Mouse (Mus musculus) forelimb bud, embryonic 11.5 days (tissue): ENCODE results near the gene Bcl11b.

ENCODE experiments used
- DNase-seq: peaks from one replicate; pipeline ENCODE4 v3.0.0-alpha.2; 2012; ENCODE audit warnings: low read depth, low spot score

The Bcl11b gene

DNA sequence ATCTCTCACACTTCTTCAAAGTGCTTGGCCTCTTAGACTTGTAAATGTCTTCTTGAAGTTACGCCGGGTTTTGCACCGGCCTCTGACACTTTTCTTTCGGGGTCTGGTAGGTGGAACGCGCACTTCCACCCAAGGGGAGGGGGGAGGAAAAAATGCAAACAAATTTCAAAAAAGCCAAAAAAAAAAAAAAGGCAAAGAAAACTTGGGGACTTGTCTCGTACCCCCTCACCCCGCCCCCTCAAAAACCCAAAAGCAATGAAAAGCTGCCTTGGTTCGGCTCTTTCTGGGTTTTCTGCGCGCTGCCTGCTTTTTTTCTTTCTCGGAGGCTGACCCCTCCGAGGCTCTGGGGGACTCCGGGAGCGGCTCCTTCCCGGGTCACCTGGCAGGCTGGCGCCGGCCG lies at the start of gene Bcl11b:
TSS of gene Bcl11b (minus strand) at position 120 of the 400 bp plus-strand sequence.
- DNase-seq: peak; percentile 21

DNA sequence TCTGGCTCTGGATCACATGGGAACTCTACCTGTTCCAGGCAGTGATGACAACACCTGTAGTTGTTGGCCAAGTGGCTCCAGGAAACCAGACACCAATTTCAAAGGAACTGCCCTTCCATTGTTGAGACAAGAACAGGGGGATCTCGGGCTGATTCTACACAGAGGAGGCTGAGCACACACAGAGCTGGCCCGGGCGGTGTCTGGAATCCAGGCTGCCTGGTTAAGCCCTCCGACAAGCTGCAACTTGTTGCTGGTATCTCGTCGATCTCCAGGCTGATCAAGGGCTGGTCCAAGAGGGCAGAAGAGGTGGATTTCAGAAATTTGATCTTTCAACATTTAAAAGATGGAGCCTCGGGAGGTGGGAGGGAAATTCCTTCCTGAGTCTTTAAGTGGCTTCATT lies 47.6 kb upstream of the Bcl11b start:
- peak; percentile 39 for DNase-seq

DNA sequence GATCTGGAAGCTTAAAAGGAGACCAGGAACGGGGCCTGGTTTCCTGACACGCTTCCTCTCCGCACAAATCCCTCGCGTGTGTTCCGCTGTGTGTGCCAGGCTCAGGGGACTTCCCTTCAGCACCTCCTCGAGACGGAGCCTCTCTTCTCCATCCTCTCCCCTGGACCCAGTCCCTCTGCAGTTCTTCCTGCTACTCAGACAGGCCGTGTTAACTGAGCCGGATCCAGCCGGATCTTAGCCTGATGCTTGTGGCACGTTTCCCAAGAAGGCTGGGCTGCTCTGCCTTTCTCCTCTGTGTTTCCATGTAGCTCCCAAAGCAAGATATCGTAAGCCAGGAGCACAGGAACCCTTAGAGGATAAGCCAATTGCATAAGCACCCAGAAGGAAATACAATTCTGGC lies 46.2 kb upstream of the Bcl11b start:
- no peak for DNase-seq

DNA sequence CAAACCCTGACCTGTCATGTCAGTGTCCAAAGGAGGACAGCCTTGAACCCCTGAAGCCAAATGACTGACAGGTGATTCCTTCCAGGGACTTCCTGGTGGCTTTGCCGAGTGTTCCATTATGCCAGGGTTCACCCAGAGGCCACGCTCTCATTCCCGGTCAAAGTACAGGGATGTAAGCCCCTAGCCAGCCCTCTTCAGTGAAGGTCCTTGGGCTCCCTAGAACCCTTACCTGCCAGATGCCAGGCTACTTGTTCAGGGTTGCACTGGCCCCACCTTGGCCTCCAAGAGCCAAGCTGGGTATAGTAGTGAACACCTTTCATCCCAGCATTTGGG lies 38.8 kb upstream of the Bcl11b start:
- DNase-seq: no peak

DNA sequence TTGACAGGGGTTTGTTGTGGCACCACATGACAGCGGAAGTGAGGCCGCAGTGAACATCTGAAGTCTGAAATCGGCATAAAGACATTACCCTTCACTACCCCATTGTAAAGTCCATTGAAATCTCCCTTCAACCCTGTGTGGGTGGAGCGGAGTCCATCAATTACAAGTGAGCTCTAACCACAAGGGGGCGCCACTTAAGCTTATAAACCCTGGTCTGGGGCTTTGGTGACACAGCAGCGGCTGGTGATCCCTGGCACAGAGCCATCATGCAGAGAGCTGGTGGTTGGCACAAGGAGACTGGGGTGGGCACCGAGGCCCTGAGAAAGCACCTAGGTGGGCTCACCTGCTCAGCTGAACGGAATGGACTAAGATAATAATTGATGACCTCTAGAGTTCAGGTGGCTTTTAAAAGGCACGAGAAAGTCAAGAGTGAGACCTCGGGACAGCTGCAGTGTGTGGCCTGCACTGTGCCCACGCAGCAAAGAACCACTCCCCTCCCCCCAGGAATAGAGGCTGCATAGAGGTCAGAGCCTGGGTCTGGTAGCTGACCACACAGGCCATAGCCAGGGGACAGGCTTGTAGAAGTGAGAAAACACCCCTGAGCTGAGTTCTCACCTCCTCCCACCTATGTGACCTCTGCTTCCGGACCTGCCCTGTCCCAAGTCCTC lies 38.3 kb upstream of the Bcl11b start:
- DNase-seq: peak; percentile 76

DNA sequence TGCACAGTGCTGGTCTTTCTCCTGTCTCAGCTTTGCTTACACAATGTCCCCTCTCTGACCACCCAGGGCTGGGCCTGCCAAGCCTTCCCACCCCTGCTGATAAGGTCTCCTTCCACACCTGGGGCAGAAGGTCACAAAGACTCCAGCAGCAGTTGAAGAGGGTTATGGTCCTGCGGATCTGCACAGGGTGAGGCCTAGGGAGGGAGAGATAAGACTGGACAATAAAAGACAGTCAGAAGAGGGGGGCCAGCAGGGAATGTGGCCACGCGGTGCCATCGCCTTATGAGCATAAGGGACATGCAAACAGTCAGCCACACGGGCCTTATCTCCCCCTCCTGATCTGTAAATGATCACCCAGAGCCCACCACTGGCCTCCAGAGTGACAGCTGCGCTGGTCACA lies 34.0 kb upstream of the Bcl11b start:
- DNase-seq: no peak

DNA sequence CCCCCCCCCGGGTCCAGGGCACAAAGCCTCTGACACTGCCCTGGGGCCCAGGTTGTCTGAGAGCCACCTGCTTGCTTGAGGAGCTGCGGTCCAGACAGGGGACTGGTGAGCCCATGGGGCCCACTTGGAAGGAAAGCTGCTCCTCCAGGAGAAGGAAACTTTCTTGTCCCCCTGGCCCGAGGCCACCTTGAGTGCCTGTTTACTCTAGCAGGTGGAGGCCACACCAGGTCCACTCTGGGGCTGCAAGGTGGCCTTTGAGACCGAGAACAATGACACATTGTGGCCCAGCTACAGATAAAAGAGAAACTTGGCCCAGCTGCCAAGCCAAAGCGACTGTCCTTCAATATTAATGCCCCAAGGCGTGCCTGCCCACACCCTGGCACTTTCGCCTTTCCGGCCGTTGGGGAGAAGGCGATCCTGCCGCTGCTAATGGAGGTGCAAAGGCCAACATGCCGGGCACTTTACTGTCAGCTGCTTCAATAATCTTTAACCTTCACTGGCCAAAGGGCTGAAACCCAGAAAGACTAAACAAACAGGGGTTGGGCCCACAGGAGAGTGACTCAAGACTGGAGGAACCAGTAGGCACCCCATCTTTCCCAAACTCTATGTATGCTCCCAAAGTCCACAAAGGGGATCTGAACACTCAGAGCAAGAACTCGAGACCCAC lies 32.1 kb upstream of the Bcl11b start:
- DNase-seq: no peak

DNA sequence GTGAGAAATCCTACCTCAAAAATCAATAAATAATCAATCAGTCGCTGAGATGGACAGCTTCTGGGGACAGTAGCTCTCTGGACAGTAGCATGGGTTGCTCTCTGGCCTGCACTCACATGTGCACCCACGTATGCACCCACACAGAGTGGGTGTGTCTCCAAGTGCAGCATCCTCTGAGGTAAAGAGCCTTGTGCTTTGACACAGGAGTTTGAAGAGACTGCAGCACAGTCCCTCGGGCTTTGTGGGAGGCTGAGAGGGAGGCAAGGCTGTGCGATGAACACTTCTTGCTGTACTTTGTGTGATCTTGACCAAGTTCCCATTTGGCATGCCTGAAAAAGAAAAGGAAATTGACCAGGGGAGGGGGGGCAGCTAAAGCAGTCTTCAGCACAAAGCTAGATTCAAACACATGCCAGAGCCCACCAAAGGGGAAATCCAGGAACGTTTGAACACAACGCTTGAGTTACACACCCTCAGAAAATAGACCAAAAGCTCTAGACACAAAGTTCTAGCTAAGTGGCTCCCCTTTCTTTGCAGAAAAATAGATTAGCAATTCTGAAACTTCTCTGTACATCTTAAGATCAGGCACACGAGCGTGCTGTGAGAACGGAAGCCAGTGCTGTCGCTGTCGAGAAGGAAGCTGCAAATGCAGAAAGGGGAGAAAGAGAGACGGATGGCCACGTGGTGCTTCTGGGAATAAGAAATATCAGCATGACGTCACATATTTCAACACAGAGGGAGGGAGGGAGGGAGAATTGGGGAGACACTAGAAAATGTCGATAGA lies 19.6 kb upstream of the Bcl11b start:
- DNase-seq: no peak

DNA sequence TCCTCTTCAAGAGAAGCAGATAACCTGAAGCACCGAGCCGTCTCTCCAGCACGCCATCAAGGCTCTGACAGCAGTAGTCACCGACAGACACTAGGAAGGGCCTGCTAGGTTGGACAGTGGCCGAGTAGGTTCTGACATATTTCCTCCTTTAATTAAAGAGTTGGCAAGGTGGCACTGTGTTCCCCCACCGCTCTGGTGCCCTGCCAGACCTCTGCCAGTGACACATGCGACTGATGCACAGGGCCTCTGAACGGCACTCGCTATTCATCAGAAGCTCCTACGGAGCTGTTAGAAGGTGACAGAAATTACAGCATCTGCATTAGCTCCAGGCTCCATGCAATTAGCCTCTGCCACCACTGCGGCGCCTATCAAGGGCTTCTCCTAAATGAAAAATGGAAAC lies 8.6 kb upstream of the Bcl11b start:
- DNase-seq: no peak

DNA sequence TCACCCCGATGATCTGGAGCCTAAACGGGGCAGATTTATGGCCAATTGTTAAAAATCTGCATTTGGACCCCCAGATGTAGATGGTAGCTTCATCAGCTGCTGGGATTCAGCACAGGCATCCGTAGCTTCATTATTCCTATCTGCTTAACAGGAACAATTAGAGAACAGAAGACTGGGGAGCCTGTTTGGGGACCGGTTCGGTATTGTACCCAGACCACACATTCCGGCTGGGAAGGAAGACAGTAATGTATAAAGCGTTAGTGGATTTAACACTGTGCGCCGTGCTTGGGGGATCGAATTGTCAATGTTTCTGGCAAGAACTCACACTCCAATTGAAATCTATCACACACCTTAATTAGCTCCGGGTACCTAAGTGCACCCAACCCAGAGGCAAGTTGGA lies 6.9 kb upstream of the Bcl11b start:
- DNase-seq: no peak

DNA sequence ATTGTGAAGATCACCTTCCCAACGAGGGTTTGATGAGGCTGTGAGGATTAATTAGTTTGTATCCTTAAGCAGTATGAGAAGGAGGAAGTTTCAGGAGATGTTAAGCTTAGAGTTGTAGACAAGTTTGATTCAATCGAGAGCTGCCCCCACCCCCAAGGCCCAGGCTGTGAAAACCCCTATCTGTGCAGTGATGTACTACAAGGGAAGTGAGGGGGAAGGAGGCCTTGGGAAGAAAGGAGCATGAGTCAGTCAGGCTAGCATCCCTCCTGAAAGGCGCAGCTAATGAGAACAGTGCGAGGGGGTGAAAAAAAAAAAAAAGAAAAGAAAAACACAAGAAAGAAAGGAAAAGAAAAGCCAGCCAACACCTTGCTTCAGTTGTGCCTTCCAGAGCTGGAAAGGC lies 5.8 kb upstream of the Bcl11b start:
- no peak for DNase-seq

DNA sequence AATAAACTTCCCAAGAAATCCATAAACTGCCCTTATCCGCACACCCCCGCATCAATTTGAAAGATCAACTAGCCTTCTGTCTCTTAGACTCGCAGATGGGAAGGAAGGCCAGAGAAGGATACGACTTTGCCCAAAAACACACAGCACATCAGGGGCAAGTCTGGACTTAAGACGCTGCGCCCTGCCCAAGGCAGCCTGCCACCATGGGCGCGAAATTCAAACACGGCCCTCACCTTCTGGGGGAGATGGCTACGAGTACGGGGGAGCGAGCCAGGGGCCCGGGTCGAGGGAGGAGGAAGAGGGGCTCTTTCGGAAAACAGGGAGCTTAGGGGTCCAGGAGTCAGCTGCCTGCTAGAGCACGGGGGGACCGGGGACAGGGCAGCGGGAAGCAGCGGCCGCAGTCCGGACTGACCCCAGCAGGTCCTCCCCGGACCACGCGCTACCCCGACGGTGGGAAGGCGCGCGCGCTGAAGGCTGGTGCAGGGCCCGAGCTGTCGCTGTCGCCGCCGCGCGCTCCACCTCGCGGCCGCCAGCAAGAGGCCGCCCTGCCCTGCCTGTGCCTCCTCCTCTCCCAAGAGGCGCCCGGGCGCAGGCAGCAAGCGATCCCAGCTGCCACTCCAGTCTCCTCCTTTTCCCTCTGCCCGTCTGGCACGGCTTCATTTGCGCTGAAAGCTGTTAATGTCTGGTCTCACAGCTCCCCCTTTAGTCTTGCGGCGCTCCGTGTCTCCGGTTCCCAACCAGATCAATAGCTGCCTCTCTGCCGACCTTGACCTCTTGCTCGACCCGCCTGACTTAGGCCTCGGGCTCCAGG lies 2.6 kb upstream of the Bcl11b start:
- peak; percentile 81 for DNase-seq

DNA sequence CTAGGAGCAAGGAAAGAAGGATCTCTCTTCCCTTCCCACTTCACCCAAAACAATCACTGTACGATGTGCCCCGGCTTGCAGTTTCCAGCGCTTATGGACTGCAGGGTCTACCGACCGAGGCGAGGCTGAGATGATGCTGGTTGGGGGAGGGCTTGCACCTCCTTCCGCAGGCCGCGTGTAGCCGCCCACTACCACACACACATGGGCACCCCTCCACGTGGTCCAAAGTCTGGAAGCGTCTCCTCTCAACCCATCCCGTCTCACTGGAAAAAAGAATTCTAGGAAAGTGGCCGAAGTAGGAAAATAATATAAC lies 2.0 kb upstream of the Bcl11b start:
- DNase-seq: no peak

DNA sequence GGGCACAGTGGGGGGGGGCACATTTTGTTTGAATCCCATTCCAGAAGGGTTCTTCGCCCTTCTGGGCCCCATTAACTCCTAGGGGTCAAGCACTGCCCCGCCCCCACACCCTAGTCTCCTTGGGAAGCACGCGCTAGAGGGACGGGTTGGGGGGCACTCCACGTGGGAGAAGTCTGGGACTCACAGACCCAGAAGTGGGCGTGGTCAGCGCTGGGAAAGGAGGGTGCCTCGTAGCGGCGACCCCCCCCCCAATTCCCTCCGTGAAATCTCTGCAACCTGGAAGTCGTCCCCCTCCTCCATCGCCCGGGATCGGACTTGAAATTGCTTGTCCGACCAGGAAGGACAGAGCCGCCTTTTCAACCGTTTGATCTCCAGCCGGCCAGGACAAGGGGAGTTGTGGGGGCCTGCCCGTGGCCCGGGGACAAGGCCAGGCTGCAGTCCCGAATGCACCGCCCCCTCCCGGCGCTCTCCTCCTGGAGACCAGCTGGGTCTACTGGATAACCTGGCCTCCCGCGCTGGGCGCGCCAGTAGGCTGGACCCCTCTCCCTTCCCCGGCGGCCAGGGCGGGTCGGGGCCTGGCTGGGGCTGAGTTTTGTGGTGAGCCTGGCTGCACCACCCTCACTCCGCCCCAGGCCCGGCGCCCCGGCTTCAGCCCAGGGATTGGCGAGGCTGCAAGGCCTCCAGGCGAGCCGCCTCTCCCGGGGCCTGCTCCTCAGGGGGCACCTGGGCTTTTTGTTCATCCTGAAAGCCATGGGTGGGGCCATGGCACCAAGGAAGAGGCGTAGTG lies 1.5 kb upstream of the Bcl11b start:
- DNase-seq: peak; percentile 64

DNA sequence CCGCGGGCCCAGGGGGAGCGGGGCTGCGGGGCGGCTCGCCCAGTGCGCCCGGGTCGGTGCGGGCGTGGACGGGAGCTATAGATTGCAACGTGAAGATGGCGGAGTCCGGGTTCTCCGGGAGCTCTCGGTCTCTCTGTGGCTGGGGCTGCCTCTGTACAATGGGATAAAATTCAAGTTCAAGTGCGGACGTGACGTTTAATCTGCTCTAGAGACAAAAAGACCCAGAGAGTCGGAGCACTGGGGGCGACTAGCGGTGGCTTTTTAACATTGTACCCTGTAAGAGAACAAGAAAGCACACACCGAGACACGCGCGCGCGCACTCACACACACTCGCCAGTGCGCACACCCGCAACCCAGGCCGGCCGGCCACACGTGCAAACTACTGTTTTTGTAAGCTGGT lies 526 bp upstream of the Bcl11b start:
- peak; percentile 96 for DNase-seq

DNA sequence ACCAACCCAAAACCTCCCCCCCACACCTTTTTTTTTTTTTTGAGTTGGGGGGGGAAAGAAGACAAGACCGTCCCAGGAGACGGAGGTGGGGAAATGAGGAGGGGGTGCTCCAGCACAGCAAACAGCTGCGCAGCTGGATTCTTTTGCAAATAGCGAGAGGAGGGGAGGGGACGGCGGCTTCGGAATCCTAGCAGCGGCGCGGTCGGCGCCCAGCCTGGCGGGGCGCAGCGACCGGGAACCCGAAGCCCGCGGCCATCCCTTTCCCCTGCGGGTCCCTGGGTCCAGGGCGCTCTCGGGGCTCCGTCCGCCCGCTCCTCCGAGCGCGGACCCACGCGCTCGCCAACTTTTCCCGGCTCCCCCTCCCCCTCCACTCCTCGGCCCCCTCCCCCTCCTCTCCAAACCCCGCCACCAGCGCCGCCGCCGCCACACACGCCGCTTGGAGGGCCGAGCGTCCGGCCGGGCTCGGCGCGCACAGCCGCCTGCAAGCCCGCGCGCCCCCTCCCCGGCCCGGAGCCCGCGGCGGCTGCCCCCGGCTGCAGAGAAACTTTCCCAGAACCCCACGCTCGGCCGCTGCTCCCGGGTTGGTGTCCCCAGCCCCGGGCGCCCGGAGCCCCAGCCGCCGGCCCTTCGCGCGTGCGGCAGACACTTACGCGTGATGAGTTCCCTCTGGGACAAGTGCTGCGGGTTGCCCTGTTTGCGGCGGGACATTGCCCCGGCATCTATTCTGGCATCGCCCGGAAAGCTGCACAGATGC lies 789 bp downstream of the Bcl11b start:
- DNase-seq: peak; percentile 67

DNA sequence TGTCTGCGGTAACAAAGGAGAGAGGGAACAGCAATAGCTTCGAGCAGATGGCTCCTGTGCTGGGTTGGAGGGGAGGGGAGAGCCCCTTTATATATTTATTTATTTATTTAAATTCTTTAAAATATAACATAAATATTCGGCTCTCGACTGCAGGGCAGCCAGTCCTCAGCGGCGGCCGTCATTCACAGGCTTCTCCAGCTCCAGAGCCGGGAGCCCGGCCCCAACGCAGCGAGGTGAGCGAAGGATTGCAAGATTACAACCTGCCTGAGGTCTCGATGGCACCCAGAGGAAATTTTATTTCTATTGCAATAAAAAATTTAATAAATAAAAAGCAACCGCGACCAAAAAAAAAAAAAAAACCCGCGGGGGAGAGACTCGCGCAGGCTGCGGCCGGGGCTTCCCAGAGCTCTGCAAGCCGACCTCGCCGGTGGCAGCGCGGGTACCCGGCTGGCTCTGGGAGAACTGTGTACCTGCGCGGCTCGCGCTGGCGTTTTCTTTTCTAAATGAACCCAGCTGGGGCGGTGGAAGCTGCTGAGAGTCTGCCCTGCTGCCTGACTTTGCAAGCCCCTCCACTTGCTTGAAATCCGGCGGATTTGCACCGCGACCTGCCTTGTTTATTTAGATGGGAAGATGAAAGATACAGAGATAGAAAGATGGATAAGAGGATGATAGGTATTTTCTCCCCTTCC lies 1.6 kb downstream of the Bcl11b start:
- DNase-seq: peak; percentile 71

DNA sequence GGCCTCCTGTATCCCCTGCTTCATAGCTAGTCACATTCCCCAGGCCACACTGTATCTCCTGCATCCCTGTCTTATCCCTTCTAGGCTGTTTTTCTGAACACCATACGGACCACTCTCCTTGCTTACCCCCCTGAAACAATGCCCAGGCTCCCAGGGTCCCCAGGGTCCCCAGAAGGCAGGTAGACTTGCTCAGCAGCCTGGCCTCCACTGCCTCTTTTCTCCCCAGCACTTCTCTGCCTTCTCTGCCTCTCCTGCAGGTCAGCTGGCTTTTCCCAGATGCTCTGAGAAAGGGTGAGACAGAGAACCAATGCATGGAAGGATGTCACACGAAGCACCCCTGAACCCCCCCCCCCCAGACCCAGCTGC lies 2.7 kb downstream of the Bcl11b start:
- DNase-seq: no peak

DNA sequence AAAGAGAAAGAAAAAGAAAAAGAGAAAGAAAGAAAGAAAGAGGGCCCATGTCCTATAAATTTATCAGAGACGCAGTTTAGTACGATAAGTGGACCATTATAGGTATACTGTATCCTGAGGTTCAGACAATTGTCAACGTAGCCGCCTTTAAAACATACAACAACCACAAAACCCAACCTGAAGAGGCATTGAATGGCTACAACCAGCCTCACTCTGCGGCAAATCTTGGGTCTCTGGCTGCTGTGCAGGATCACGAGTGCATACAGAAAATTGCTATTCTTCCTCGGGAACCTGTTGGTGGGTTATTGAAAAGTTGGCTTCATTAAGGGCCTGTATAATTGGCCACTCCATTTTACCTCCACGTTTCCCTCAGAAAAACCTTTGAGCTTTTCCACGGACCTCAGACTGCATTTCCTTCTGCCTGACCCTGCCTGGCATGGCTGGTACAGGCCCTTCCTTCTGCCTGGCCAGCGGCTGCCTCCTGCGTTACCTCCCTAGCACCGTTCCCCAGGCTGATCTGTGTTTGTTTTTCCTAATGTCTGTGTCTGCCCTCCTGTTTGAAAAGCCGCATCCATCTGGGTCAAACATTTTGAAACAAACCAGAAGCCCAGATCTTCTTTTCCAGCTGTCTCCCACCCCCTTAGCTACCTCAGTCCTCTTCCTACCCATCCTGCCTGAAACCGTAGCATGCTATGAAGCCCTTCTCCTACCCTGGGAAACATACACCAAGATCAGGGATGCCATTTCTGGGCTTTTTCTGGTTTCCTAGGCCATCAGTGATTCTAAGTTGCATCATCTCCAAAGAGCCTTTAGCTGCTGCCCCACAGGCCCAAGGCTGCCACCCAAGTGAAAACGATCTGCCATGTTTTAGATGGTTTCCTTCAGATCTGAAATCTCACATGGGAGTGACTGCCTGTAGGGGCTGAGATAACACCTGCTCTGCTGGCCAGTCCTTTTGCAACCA lies 3.4 kb downstream of the Bcl11b start:
- no peak for DNase-seq
